Mouse (Mus musculus): Measurements from ENCODE around the gene Syap1. TPM values are rescaled to one million over a fixed set of nuclear protein-coding genes. Genes with fewer than 3 reads are reported as not detected.
A peak's percentile ranks its signal among the peaks of the same experiment; 100 is the strongest.
"Not testable (repeated sequence)": the region's sequence is repeated elsewhere in the genome, so short reads cannot be mapped to it uniquely, and the experiment has no call there.

Gene Syap1
- polyA plus RNA-seq, 1 experiment from 2014 or later = 31.4 TPM

- peak overlapping the region; percentile 71 for H3K4me3 ChIP-seq (ENCODE audit: low read length)
- not testable (repeated sequence) for H3K9me3 ChIP-seq (ENCODE audit: control insufficient read depth, low read length); H3K36me3 ChIP-seq (ENCODE audit: control insufficient read depth, insufficient read depth, low read length); H3K4me2 ChIP-seq (ENCODE audit: low read length); H3K9ac ChIP-seq (ENCODE audit: low read depth, low read length); H3K4me1 ChIP-seq (ENCODE audit: control insufficient read depth, insufficient read depth, low read depth, low read length); H3K27me3 ChIP-seq (replicated peaks; ENCODE audit: control insufficient read depth, insufficient read depth, low read length); H3K27ac ChIP-seq (ENCODE audit: low read depth, low read length)
- peak; percentile 55 for ATAC-seq
- 71% methylated on average over 10 of the region's 25 CpGs for WGBS
These were observed 452 bp upstream of the Syap1 start for GRCm38 (mm10) chrX:162888575-162889223.

DNA sequence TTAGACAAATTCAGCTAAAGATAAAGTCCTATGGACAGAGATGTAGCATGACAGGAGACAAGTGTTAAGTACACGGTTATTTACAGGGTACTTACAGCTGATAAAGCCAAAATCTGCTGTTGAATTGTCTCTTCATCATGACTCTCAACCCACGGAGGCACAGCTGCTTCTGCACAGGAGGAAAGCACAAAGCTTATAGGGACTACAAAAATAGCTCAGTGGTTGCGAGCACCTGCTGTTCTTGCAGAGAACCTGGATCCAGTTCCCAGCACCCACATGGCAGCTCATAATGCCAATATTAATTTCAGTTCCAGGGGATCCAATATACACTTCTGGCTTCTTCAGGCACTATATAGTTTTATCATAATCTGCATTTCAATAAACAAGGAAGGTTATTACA lies 10.0 kb downstream of the Syap1 start:
- Histone ChIP-seq H3K4me1 (ENCODE audit: control insufficient read depth, insufficient read depth, low read depth, low read length) (no peaks in the 10 kb centered on the region), H3K9ac (ENCODE audit: low read depth, low read length) (no peak overlapping the region), H3K9me3 (ENCODE audit: control insufficient read depth, low read length) (no peaks in the 10 kb centered on the region), H3K36me3 (ENCODE audit: control insufficient read depth, insufficient read depth, low read length) (peaks cover 2% of the 10 kb centered on the region; the same call in 1 of the 2 replicates), H3K27me3 (replicated peaks; ENCODE audit: control insufficient read depth, insufficient read depth, low read length) (no peaks in the 10 kb centered on the region), H3K4me2 (ENCODE audit: low read length) (no peak overlapping the region), H3K4me3 (ENCODE audit: low read length) (no peak overlapping the region), H3K27ac (ENCODE audit: low read depth, low read length) (no peak overlapping the region)
- WGBS = 94% methylated on average over 3 of the region's 3 CpGs
- ATAC-seq = no peak

GRCm38 (mm10) chrX:162873761-162874160 lies 14.5 kb downstream of the Syap1 start:
- Histone ChIP-seq H3K9me3 (ENCODE audit: control insufficient read depth, low read length) (no peaks in the 10 kb centered on the region), H3K4me2 (ENCODE audit: low read length) (no peak overlapping the region), H3K36me3 (ENCODE audit: control insufficient read depth, insufficient read depth, low read length) (0 out of 2 replicates have a peak, but pooled peaks cover 3% of the 10 kb centered on the region), H3K27me3 (replicated peaks; ENCODE audit: control insufficient read depth, insufficient read depth, low read length) (no peaks in the 10 kb centered on the region), H3K27ac (ENCODE audit: low read depth, low read length) (no peak overlapping the region), H3K9ac (ENCODE audit: low read depth, low read length) (no peak overlapping the region), H3K4me3 (ENCODE audit: low read length) (no peak overlapping the region), H3K4me1 (ENCODE audit: control insufficient read depth, insufficient read depth, low read depth, low read length) (no peaks in the 10 kb centered on the region)
- 98% methylated on average over 2 of the region's 2 CpGs for WGBS
- ATAC-seq = no peak

GRCm38 (mm10) chrX:162871734-162872517 lies 16.3 kb downstream of the Syap1 start:
- no peaks in the 10 kb centered on the region for H3K4me1 ChIP-seq (ENCODE audit: control insufficient read depth, insufficient read depth, low read depth, low read length)
- H3K9ac ChIP-seq (ENCODE audit: low read depth, low read length) = no peak overlapping the region
- no peak overlapping the region for H3K4me2 ChIP-seq (ENCODE audit: low read length)
- ATAC-seq = no peak
- no peak overlapping the region for H3K4me3 ChIP-seq (ENCODE audit: low read length)
- WGBS = 37% methylated on average over 4 of the region's 4 CpGs
- no peaks in the 10 kb centered on the region for H3K27me3 ChIP-seq (replicated peaks; ENCODE audit: control insufficient read depth, insufficient read depth, low read length)
- no peak overlapping the region for H3K27ac ChIP-seq (ENCODE audit: low read depth, low read length)
- 0 out of 2 replicates have a peak, but pooled peaks cover 3% of the 10 kb centered on the region for H3K36me3 ChIP-seq (ENCODE audit: control insufficient read depth, insufficient read depth, low read length)
- no peaks in the 10 kb centered on the region for H3K9me3 ChIP-seq (ENCODE audit: control insufficient read depth, low read length)

DNA sequence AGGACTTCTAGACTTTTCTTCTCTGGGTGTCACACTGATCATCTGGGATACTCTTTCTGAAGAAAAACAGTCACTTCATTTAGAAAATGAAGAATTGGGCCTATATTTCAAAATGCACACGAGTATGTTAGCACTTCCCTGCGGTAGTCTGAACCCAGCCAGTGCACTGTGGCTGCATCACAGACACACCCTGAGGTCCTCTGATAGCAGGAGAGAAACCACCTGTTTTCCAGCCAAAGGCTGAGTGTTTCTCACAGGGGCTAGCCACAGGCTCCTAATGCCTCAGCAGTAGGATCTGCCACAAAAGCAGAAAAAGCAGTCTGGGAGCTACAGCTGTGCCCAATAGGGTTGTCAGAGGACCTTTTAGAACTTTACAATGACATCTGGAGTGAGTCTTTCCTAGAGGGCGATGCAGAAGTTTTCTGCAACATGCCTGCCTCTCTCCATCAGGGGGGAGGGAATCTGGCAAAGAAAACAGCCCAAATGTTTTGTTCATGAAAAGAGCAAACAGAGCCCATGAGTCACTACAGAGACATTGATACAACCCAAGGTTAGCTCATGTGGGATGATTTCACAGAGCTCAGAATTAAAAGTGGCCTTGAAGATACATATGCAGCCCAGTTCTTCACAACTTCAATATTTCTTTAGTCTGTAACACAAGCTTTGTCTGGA lies 19.8 kb downstream of the Syap1 start:
- no peaks in the 10 kb centered on the region for H3K27me3 ChIP-seq (replicated peaks; ENCODE audit: control insufficient read depth, insufficient read depth, low read length)
- H3K4me3 ChIP-seq (ENCODE audit: low read length) = no peak overlapping the region
- 87% methylated on average over 3 of the region's 3 CpGs for WGBS
- H3K36me3 ChIP-seq (ENCODE audit: control insufficient read depth, insufficient read depth, low read length) = 0 out of 2 replicates have a peak, but pooled peaks cover 3% of the 10 kb centered on the region
- no peak overlapping the region for H3K9ac ChIP-seq (ENCODE audit: low read depth, low read length)
- no peaks in the 10 kb centered on the region for H3K9me3 ChIP-seq (ENCODE audit: control insufficient read depth, low read length)
- no peak for ATAC-seq
- H3K27ac ChIP-seq (ENCODE audit: low read depth, low read length) = no peak overlapping the region
- no peaks in the 10 kb centered on the region for H3K4me1 ChIP-seq (ENCODE audit: control insufficient read depth, insufficient read depth, low read depth, low read length)
- H3K4me2 ChIP-seq (ENCODE audit: low read length) = no peak overlapping the region

- Histone ChIP-seq H3K9ac (ENCODE audit: low read depth, low read length) (no peak overlapping the region), H3K9me3 (ENCODE audit: control insufficient read depth, low read length) (no peaks in the 10 kb centered on the region), H3K4me3 (ENCODE audit: low read length) (no peak overlapping the region), H3K27me3 (replicated peaks; ENCODE audit: control insufficient read depth, insufficient read depth, low read length) (no peaks in the 10 kb centered on the region), H3K4me2 (ENCODE audit: low read length) (no peak overlapping the region), H3K36me3 (ENCODE audit: control insufficient read depth, insufficient read depth, low read length) (no peaks in the 10 kb centered on the region), H3K4me1 (ENCODE audit: control insufficient read depth, insufficient read depth, low read depth, low read length) (no peaks in the 10 kb centered on the region), H3K27ac (ENCODE audit: low read depth, low read length) (no peak overlapping the region)
- 90% methylated on average over 1 of the region's 1 CpGs for WGBS
- ATAC-seq = no peak
These were observed 39.6 kb downstream of the Syap1 start for GRCm38 (mm10) chrX:162848682-162849081.

DNA sequence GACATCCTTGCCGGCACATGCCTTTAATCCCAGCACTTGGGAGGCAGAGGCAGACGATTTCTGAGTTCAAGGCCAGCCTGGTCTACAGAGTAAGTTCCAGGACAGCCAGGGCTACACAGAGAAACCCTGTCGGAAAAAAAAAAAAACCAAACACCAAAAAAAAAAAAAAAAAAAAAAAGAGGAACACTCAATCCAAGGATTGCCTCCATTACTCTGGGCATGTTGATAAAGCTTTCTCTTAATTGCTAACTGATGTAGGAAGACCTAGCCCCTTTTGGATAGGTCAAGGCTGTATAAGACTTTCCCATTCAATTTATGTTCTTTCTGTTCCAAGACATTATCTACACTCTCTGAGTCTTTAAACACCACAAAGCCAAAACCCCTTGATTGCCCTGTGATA lies 42.7 kb downstream of the Syap1 start:
- ATAC-seq = no peak
- no peaks in the 10 kb centered on the region for H3K36me3 ChIP-seq (ENCODE audit: control insufficient read depth, insufficient read depth, low read length)
- H3K9ac ChIP-seq (ENCODE audit: low read depth, low read length) = no peak overlapping the region
- H3K9me3 ChIP-seq (ENCODE audit: control insufficient read depth, low read length) = no peaks in the 10 kb centered on the region
- WGBS = 93% methylated on average over 3 of the region's 3 CpGs
- no peaks in the 10 kb centered on the region for H3K4me1 ChIP-seq (ENCODE audit: control insufficient read depth, insufficient read depth, low read depth, low read length)
- no peak overlapping the region for H3K27ac ChIP-seq (ENCODE audit: low read depth, low read length)
- no peak overlapping the region for H3K4me2 ChIP-seq (ENCODE audit: low read length)
- no peak overlapping the region for H3K4me3 ChIP-seq (ENCODE audit: low read length)
- 0 out of 2 replicates have a peak, but pooled peaks cover 2% of the 10 kb centered on the region for H3K27me3 ChIP-seq (replicated peaks; ENCODE audit: control insufficient read depth, insufficient read depth, low read length)

DNA sequence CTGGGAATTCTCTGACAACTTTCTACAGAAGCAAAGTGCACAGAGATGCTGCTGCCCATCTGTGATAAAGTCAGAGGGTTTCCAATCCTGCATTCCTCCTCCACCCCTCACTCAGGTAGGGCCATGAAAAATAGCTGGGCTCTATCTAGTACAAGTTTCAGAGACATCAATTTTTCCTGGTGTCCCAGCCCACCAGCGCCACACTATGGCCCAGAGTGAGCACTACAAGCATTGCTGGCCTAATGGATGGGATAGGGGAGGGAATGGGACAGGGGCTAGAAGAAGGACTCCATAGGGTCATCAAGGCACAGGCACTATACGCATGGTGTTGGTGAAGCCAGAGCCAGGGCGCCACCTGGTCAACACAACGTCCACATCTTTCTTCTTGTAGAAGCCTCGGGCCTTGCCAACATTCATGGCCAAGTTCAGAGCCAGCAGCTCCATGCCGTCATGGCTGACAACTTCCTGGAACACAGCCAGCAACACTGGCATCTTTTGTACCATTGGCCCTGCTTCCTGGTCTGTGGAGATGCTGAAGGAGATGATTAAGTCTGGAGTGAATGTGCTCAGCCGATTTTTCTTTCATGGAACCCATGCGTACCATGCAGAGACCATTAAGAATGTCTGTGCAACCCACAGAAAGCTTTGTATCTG lies 43.7 kb downstream of the Syap1 start:
- Histone ChIP-seq H3K36me3 (ENCODE audit: control insufficient read depth, insufficient read depth, low read length) (no peaks in the 10 kb centered on the region), H3K9ac (ENCODE audit: low read depth, low read length) (no peak overlapping the region), H3K4me1 (ENCODE audit: control insufficient read depth, insufficient read depth, low read depth, low read length) (no peaks in the 10 kb centered on the region), H3K27ac (ENCODE audit: low read depth, low read length) (no peak overlapping the region), H3K27me3 (replicated peaks; ENCODE audit: control insufficient read depth, insufficient read depth, low read length) (0 out of 2 replicates have a peak, but pooled peaks cover 2% of the 10 kb centered on the region), H3K9me3 (ENCODE audit: control insufficient read depth, low read length) (no peaks in the 10 kb centered on the region), H3K4me2 (ENCODE audit: low read length) (no peak overlapping the region), H3K4me3 (ENCODE audit: low read length) (no peak overlapping the region)
- WGBS = 68% methylated on average over 8 of the region's 8 CpGs
- ATAC-seq = no peak

DNA sequence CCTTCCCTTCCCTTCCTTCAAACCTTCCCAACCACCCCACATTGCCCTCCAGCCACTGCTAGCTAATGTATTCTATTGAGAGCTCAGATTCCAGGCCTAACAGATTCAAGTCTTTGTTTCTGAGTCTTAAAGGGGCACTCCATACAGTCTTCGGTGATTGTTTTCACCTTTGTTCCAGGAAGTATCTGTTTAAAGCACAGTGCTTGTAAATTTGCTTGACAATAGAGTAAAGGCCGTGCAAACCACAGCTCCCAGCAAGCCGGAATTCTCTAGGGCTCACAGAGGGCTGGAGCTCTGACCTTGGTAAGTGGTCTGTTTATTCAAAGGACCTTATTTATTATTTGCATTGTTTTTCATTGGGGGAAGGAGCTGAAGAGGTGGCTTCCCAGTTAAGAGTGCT lies 56.1 kb downstream of the Syap1 start:
- Histone ChIP-seq H3K4me2 (ENCODE audit: low read length) (no peak overlapping the region), H3K4me1 (ENCODE audit: control insufficient read depth, insufficient read depth, low read depth, low read length) (no peaks in the 10 kb centered on the region), H3K4me3 (ENCODE audit: low read length) (no peak overlapping the region), H3K36me3 (ENCODE audit: control insufficient read depth, insufficient read depth, low read length) (no peaks in the 10 kb centered on the region), H3K9ac (ENCODE audit: low read depth, low read length) (no peak overlapping the region), H3K27me3 (replicated peaks; ENCODE audit: control insufficient read depth, insufficient read depth, low read length) (no peaks in the 10 kb centered on the region), H3K27ac (ENCODE audit: low read depth, low read length) (no peak overlapping the region), H3K9me3 (ENCODE audit: control insufficient read depth, low read length) (no peaks in the 10 kb centered on the region)
- WGBS = 40% methylated on average over 3 of the region's 3 CpGs
- ATAC-seq = no peak

Measured in hindbrain, embryonic 16.5 days (tissue).